Mouse (Mus musculus) cortical plate, adult 2 months (tissue): ENCODE results near the gene Speer4d.
"Not testable (repeated sequence)": the region's sequence is repeated elsewhere in the genome, so short reads cannot be mapped to it uniquely, and the experiment has no call there.

Experiments
- CTCF ChIP-seq: fragments of 200-500 bp; IDR thresholded peaks from 2 replicates; pipeline ENCODE4 v1.5.1; 2011; ENCODE audit warnings: mild to moderate bottlenecking, control low read depth, low read length; ENCODE audit not compliant: insufficient read depth; ENCODE audit errors: extremely low read depth
- POLR2A ChIP-seq: fragments of 200-500 bp; IDR thresholded peaks from 2 replicates; pipeline ENCODE4 v1.6.1; 2011; ENCODE audit warnings: mild to moderate bottlenecking, low read length, control low read depth; ENCODE audit not compliant: insufficient read depth; ENCODE audit errors: extremely low read depth

DNA sequence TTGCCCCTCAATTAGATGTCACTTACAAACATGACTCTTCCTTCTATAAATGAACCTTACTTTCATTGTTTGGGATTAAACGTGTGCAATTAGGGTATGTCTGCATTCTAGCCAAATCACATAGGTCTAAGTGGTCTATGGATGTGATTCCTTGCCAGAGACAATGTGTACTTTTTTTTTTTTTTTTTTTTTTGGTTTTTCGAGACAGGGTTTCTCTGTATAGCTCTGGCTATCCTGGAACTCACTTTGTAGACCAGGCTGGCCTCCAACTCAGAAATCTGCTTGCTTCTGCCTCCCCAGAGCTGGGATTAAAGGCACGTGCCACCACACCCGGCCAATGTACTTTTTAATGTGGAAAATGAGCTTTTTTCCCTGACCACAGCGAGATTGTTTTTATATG lies 28.2 kb upstream of the Speer4d start:
- TF ChIP-seq CTCF, POLR2A: not testable (repeated sequence)
